Mouse (Mus musculus) cerebellum, adult 8-10 months (tissue): ENCODE data around the gene Gna11.

Experiments
- DNase-seq: peaks from one replicate; pipeline ENCODE4 v3.0.0; 2022

The Gna11 gene

GRCm38 (mm10) chr10:81565257-81566228 is 20.6 kb upstream of the Gna11 start:
- DNase-seq = no peak

GRCm38 (mm10) chr10:81564734-81565133 is 19.7 kb upstream of the Gna11 start:
- peak; percentile 76 for DNase-seq

GRCm38 (mm10) chr10:81564216-81564615 is 19.2 kb upstream of the Gna11 start:
- no peak for DNase-seq

- no peak for DNase-seq
Observed at GRCm38 (mm10) chr10:81563481-81563880, 18.5 kb upstream of the Gna11 start.

- no peak for DNase-seq
Observed at GRCm38 (mm10) chr10:81562411-81562810, 17.4 kb upstream of the Gna11 start.

GRCm38 (mm10) chr10:81560719-81561459 is 15.9 kb upstream of the Gna11 start:
- DNase-seq = no peak

- peak; percentile 67 for DNase-seq
Observed at GRCm38 (mm10) chr10:81559627-81560539, 14.9 kb upstream of the Gna11 start.

- peak; percentile 82 for DNase-seq
Observed at GRCm38 (mm10) chr10:81559163-81559626, 14.2 kb upstream of the Gna11 start, which contains the start of gene Aes. TSS of gene Aes (plus strand) at chr10:81559488.

- DNase-seq = no peak
Observed at GRCm38 (mm10) chr10:81557491-81557890, 12.5 kb upstream of the Gna11 start.

- DNase-seq = no peak
Observed at GRCm38 (mm10) chr10:81556282-81556681, 11.3 kb upstream of the Gna11 start.

- DNase-seq = no peak
Observed at GRCm38 (mm10) chr10:81553807-81554755, 9.1 kb upstream of the Gna11 start.

GRCm38 (mm10) chr10:81553232-81553631 is 8.2 kb upstream of the Gna11 start:
- no peak for DNase-seq

- peak; percentile 78 for DNase-seq
Observed at GRCm38 (mm10) chr10:81551597-81552102, 6.7 kb upstream of the Gna11 start.

GRCm38 (mm10) chr10:81550257-81550656 is 5.3 kb upstream of the Gna11 start:
- no peak for DNase-seq

- DNase-seq = no peak
Observed at GRCm38 (mm10) chr10:81548944-81549343, 4.0 kb upstream of the Gna11 start.

GRCm38 (mm10) chr10:81546788-81547571 is 2.0 kb upstream of the Gna11 start:
- no peak for DNase-seq

GRCm38 (mm10) chr10:81546332-81546731 is 1.3 kb upstream of the Gna11 start:
- no peak for DNase-seq

- DNase-seq = peak; percentile 61
Observed at GRCm38 (mm10) chr10:81544296-81545160, 462 bp downstream of the Gna11 start.

GRCm38 (mm10) chr10:81543633-81544032 is 1.4 kb downstream of the Gna11 start:
- no peak for DNase-seq
